Mouse (Mus musculus) intestine, embryonic 15.5 days (tissue): ENCODE measurements around the gene Gpc5. TPM values are rescaled to one million over a fixed set of nuclear protein-coding genes. Genes with fewer than 3 reads are reported as not detected.

Experiments
- ATAC-seq: fragments of 200-750 bp; cut with Nextera tagmentation; 2 replicates; pipeline ENCODE4 v1.8.0; 2017; ENCODE audit warnings: moderate TSS enrichment, moderate library complexity
- H3K27ac ChIP-seq: fragments of 300-500 bp; sonication (generic); 2 replicates; pipeline ENCODE4 v1.5.1; 2015; ENCODE audit warnings: mild to moderate bottlenecking, inconsistent platforms
- H3K27me3 ChIP-seq: fragments of 300-500 bp; sonication (generic); replicated peaks from 2 replicates; pipeline ENCODE4 v1.6.1; 2015; ENCODE audit warnings: inconsistent platforms
- H3K36me3 ChIP-seq: fragments of 300-500 bp; sonication (generic); 2 replicates; pipeline ENCODE4 v1.6.1; 2015; ENCODE audit warnings: inconsistent platforms
- H3K4me1 ChIP-seq: fragments of 300-500 bp; sonication (generic); replicated peaks from 2 replicates; pipeline ENCODE4 v1.6.1; 2015; ENCODE audit warnings: inconsistent platforms
- H3K4me2 ChIP-seq: fragments of 300-500 bp; sonication (generic); replicated peaks from 2 replicates; pipeline ENCODE4 v1.6.1; 2015; ENCODE audit warnings: mild to moderate bottlenecking, inconsistent platforms
- H3K4me3 ChIP-seq: fragments of 300-500 bp; sonication (generic); replicated peaks from 2 replicates; pipeline ENCODE4 v1.5.1; 2015; ENCODE audit warnings: inconsistent platforms
- H3K9ac ChIP-seq: fragments of 300-500 bp; sonication (generic); 2 replicates; pipeline ENCODE4 v1.6.1; 2015; ENCODE audit warnings: inconsistent platforms
- H3K9me3 ChIP-seq: fragments of 300-500 bp; sonication (generic); 2 replicates; pipeline ENCODE4 v1.6.1; 2016; ENCODE audit warnings: inconsistent platforms
- WGBS: fragments of 180-500 bp; shearing (Covaris S2); methylation state at CpG from one replicate; pipeline ENCODE4 v1.1.7; 2015; 5-methylcytosine and 5-hydroxymethylcytosine counted together
- polyA plus RNA-seq: library from polyadenylated mRNA; unstranded; fragments of >200 nt; fragmentation: Nextera tagmentation; extraction: Ambion mirVana; gene quantifications from 2 replicates; pipeline ENCODE4 v1.2.1, GENCODE M21; 2015

The Gpc5 gene
- 0.15 and 0.18 TPM in 2 replicates for polyA plus RNA-seq

DNA sequence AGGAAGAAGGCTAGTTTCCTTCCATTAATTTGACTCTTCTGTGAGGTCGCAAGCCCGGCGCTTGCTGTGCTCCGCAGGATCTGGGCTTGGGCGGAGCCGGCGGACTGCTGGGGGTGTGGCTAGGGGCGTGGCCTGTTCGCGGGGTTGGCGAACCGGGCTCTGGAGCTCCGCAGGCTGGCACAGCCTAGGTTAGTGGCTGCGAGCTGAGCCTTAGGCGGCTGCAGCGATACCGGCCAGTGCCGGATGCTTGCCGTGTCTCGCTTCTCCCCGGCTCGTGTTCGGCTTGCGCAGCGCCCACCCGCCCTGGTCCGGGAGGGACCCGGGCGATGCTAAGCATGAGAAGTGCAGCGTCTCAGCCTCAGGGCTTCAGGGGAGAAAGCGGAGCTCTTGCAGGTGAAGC, at the start of gene Gpc5:
Gpc5 (plus strand) TSS at position 135 of the 400 bp plus-strand sequence.
- under 1% methylated on average over 31 of the region's 31 CpGs for WGBS
- H3K4me1 ChIP-seq: peaks cover 5% of the 10 kb centered on the region; the same call in 1 of the 2 replicates
- H3K27me3 ChIP-seq: peaks cover 24% of the 10 kb centered on the region
- no peak within 1 kb of the TSS for H3K27ac ChIP-seq
- peak within 1 kb of the TSS; percentile 37 for H3K9ac ChIP-seq
- no peaks in the 10 kb centered on the region for H3K9me3 ChIP-seq
- peak within 1 kb of the TSS; percentile 93 for H3K4me2 ChIP-seq
- ATAC-seq: peak; percentile 100
- H3K4me3 ChIP-seq: peak within 1 kb of the TSS; percentile 68
- H3K36me3 ChIP-seq: no peaks in the 10 kb centered on the region

DNA sequence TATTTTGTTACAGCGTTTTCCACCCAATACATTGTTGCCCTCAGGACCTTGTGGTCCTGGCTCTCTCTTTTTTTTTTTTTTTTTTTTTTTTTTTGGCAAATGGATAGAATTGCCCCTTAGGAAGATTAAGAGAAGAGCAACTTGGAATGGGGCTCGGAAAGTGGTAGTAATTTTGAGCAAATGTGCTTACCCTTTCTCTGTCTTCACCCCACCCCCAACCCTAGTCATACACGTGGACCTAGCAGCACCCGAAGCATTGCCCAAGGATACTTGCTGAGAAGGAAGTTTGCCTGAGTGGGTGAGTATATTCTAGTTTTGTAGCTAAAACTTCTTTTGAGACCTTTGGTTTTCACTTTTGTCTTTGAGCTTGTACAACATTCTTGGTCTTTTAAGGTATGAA, 49.4 kb upstream of the Gpc5 start:
- Histone ChIP-seq H3K27ac (no peak overlapping the region), H3K4me3 (peak overlapping the region; percentile 91), H3K27me3 (no peaks in the 10 kb centered on the region), H3K9me3 (no peaks in the 10 kb centered on the region), H3K36me3 (peaks cover 9% of the 10 kb centered on the region), H3K4me2 (peak overlapping the region; percentile 72), H3K9ac (peak overlapping the region; percentile 60), H3K4me1 (0 out of 2 replicates have a peak, but pooled peaks cover 4% of the 10 kb centered on the region)
- WGBS: 0% methylated on average over 4 of the region's 4 CpGs
- no peak for ATAC-seq

DNA sequence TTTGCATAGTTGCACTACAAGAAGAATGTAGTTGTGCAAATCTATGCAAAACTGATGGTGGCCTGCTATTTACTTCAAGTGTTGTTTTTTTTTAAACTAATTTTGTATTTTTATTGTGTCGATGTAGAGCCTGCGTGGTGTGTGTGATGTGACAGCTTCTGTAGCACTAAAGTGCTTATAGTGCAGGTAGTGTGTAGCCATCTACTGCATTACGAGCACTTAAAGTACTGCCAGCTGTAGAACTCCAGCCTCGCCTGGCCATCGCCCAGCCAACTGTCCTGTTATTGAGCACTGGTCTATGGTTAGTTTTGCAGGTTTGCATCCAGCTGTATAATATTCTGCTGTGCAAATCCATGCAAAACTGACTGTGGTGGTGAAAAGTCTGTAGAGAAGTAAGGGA, 48.0 kb upstream of the Gpc5 start:
- peaks cover 9% of the 10 kb centered on the region for H3K36me3 ChIP-seq
- no peaks in the 10 kb centered on the region for H3K27me3 ChIP-seq
- no peaks in the 10 kb centered on the region for H3K9me3 ChIP-seq
- H3K4me2 ChIP-seq: peak overlapping the region; percentile 72; the same call in 1 of the 2 replicates
- no peak overlapping the region for H3K9ac ChIP-seq
- no peak overlapping the region for H3K4me3 ChIP-seq
- 84% methylated on average over 5 of the region's 5 CpGs for WGBS
- H3K4me1 ChIP-seq: 0 out of 2 replicates have a peak, but pooled peaks cover 4% of the 10 kb centered on the region
- ATAC-seq: no peak
- H3K27ac ChIP-seq: no peak overlapping the region

DNA sequence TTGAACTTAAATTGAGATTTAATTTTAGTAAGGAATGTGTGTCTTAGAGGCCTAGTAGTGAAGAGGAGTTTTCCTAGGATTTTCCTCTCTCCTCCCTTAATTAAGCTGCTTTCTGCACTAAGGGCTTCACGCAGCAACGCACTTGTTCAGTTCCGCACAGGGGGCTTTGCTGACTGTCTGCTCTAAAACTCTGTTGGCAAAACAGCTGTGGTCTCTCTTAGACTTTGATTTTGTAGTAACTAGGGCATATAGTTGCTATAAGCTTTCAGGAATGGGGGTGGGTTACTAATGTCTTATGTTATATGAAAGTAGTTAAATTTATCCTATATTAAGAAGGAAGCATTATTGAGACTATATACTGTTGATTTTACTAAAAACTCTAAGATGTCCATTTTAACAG, 46.3 kb upstream of the Gpc5 start:
- no peak overlapping the region for H3K4me3 ChIP-seq
- H3K4me1 ChIP-seq: 0 out of 2 replicates have a peak, but pooled peaks cover 4% of the 10 kb centered on the region
- peaks cover 9% of the 10 kb centered on the region for H3K36me3 ChIP-seq
- H3K9ac ChIP-seq: no peak overlapping the region
- no peak overlapping the region for H3K4me2 ChIP-seq
- no peak overlapping the region for H3K27ac ChIP-seq
- no peak for ATAC-seq
- 95% methylated on average over 3 of the region's 3 CpGs for WGBS
- H3K9me3 ChIP-seq: no peaks in the 10 kb centered on the region
- H3K27me3 ChIP-seq: no peaks in the 10 kb centered on the region

DNA sequence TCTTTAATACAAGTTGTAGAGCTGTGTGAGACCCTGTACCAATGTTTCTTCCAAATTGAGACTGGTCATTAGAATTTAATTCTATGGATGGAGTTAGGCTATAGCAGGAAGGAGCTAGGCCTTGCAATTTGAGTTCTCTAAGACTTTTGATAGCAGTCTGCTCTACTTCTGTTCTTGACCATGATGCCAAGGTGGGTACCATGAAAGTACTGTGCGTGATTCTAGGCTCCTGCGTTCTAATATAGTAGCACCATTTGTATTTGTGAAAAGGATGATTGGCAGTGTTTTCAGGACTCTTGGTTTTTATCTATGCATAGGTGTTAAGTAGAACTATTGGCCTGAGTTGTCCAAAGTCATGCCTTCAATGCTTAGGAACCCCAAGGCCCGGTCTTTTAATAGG, 44.7 kb upstream of the Gpc5 start:
- no peaks in the 10 kb centered on the region for H3K9me3 ChIP-seq
- ATAC-seq: no peak
- no peak overlapping the region for H3K4me2 ChIP-seq
- 88% methylated on average over 3 of the region's 3 CpGs for WGBS
- H3K27me3 ChIP-seq: no peaks in the 10 kb centered on the region
- H3K4me1 ChIP-seq: 0 out of 2 replicates have a peak, but pooled peaks cover 4% of the 10 kb centered on the region
- H3K36me3 ChIP-seq: peaks cover 9% of the 10 kb centered on the region
- no peak overlapping the region for H3K9ac ChIP-seq
- no peak overlapping the region for H3K27ac ChIP-seq
- H3K4me3 ChIP-seq: no peak overlapping the region

DNA sequence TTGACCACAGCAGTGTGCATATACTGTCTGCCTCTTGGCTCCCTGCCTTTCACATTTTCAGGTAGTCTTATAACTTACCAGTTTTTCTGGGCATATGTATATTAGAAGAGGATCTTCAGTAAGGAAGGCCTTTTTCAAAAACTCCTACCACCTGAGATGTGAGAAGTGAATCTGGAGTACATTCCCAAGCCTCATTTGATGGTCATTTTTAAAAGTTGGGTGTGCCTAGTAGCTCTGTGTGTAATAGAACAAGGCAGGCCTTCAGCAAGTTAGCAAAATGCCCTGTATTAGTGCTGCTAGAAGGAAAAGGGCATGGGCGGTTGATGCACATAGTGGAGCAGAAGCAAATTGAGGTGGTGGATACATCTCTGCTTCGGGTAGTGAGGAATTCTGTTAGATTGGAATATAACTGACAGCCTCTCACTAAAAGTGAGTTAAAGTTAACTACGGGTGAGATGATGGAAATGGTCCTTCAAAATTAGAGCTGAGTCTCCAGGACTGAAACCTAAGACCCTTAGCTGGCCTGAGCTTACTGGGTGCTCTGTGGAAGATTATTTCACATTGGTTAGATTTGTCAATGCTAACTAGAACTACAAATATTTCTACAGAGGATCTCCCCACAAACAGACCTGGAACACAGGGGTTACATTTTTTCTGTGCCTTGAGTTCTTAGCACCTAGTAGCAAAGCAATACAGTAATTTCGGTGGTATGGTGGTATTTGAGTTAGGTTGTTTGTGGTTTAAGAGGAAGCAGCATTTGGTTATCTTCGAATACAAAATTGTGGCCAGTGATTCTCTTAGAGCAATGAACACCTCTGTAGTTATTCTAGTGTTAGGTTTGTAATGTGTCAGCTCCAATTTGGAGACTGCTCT, 43.8 kb upstream of the Gpc5 start:
- H3K4me2 ChIP-seq: no peak overlapping the region
- H3K4me3 ChIP-seq: no peak overlapping the region
- H3K9ac ChIP-seq: no peak overlapping the region
- no peaks in the 10 kb centered on the region for H3K27me3 ChIP-seq
- no peak; the same call in 1 of the 2 replicates for ATAC-seq
- no peaks in the 10 kb centered on the region for H3K9me3 ChIP-seq
- H3K4me1 ChIP-seq: 0 out of 2 replicates have a peak, but pooled peaks cover 4% of the 10 kb centered on the region
- peaks cover 9% of the 10 kb centered on the region for H3K36me3 ChIP-seq
- WGBS: 57% methylated on average over 5 of the region's 5 CpGs
- H3K27ac ChIP-seq: no peak overlapping the region

DNA sequence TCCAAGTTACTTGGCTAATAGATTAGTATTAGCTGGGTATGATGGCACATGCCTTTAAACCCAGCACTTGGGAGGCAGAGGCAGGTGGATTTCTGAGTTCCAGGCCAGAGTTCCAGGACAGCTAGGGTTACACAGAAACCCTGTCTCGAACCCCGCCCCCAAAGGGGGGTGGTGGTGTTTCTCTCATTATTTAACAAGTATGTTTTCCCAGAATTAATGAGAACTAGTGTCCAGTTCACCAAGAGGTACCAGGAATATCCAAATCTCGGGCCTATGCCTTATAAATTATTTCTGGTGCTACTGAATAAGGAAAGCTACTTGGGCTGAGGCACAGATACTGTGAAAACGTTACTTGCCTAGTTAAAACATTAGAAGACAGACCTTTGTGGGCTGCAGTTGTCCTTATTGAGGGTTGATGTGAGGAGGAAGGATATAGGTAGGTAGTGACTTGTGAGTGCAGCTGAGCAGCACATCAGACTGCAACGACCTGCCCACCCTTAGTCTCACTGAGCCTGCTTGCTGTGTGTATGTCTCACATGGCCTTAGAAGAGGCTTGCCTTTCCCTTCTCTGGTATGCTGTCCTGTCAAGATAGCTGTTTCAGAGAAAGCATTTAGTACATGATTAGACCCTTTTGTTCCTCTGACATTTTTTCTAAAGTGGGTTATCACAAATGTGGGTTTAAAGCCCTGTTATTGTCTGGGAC, 43.0 kb upstream of the Gpc5 start:
- no peaks in the 10 kb centered on the region for H3K27me3 ChIP-seq
- H3K9ac ChIP-seq: no peak overlapping the region
- no peak overlapping the region for H3K4me3 ChIP-seq
- peaks cover 4% of the 10 kb centered on the region for H3K36me3 ChIP-seq
- 44% methylated on average over 5 of the region's 5 CpGs for WGBS
- H3K4me2 ChIP-seq: no peak overlapping the region
- no peaks in the 10 kb centered on the region for H3K4me1 ChIP-seq
- peak; percentile 50; the same call in 1 of the 2 replicates for ATAC-seq
- no peak overlapping the region for H3K27ac ChIP-seq
- no peaks in the 10 kb centered on the region for H3K9me3 ChIP-seq

DNA sequence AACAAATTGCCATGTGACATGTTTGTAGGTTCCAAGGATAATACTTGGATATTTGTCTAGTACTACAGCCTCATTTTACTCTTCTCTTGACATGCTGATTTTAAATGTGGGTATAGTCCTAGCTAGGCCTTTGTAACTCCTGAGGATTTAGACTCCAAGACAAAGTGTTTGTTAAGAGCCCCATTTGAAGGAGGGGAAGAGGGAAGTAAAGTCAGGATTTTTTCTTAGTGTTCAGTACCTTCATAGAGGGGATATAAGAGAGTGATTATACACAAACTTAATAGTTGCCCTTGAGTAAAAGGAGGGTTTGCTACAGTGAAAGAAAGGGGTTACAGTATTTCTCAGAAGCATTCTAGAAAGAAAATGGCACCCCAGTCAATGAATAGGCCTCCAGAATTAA, 42.2 kb upstream of the Gpc5 start:
- no peaks in the 10 kb centered on the region for H3K9me3 ChIP-seq
- no peak for ATAC-seq
- no peaks in the 10 kb centered on the region for H3K4me1 ChIP-seq
- H3K27ac ChIP-seq: no peak overlapping the region
- H3K9ac ChIP-seq: no peak overlapping the region
- no peaks in the 10 kb centered on the region for H3K27me3 ChIP-seq
- no peak overlapping the region for H3K4me3 ChIP-seq
- no peak overlapping the region for H3K4me2 ChIP-seq
- H3K36me3 ChIP-seq: peaks cover 2% of the 10 kb centered on the region; the same call in 1 of the 2 replicates

DNA sequence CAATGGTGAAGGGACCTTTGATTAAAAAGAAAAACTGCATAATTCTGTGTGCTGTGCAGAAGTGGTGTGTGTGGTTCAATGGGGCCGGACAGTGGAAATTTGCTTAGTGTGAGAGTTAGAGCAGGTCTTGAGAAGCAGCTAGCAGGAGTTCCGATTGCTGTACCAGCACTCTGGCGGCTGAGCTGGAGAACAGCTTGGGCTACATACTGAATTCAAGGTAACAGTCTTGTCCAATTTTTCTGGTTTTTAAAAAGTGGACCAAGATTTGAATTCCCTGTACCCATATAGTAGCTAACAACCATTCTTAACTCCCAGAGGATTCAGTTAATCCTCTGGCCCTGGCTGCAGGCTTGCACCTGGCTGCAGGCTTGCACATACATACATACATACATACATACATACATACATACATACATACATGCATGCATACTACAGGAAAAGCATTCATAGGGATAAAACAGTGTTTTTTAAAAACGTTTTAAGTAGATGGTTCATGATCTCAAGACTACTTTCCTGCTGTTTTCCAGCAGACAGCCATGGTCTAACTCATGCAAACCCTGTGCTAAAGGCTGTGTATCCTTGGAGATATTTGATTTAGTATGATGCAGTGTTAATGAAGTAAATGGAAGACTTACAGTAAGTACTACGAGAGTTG, 40.8 kb upstream of the Gpc5 start:
- no peak for ATAC-seq
- Histone ChIP-seq H3K36me3 (no peaks in the 10 kb centered on the region; the same call in 1 of the 2 replicates), H3K9me3 (no peaks in the 10 kb centered on the region), H3K27me3 (no peaks in the 10 kb centered on the region), H3K4me3 (no peak overlapping the region), H3K27ac (no peak overlapping the region), H3K4me2 (no peak overlapping the region), H3K9ac (no peak overlapping the region), H3K4me1 (no peaks in the 10 kb centered on the region)
- 75% methylated on average over 5 of the region's 5 CpGs for WGBS

DNA sequence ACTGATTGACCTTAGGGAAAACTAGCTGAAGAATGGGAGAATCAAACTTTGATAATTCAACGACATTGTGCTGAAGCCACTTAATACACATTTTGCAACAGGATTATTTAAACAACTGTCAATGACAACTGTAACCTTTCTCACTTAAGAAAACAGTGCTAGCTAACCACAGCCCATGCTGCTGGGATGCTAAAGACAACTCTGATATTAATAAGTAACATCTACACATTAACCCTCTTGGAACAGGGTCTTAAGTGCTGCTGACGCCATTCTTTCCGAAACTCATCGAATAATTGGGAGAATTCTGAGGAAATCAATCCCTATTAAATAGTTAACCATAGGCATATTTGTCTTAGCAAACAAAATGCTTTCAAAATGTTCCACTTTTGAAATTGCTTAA, 39.6 kb upstream of the Gpc5 start:
- Histone ChIP-seq H3K9ac (no peak overlapping the region), H3K4me2 (no peak overlapping the region), H3K4me3 (no peak overlapping the region), H3K27ac (no peak overlapping the region), H3K27me3 (no peaks in the 10 kb centered on the region), H3K36me3 (no peaks in the 10 kb centered on the region), H3K9me3 (no peaks in the 10 kb centered on the region), H3K4me1 (no peaks in the 10 kb centered on the region)
- ATAC-seq: no peak
- 79% methylated on average over 4 of the region's 4 CpGs for WGBS

DNA sequence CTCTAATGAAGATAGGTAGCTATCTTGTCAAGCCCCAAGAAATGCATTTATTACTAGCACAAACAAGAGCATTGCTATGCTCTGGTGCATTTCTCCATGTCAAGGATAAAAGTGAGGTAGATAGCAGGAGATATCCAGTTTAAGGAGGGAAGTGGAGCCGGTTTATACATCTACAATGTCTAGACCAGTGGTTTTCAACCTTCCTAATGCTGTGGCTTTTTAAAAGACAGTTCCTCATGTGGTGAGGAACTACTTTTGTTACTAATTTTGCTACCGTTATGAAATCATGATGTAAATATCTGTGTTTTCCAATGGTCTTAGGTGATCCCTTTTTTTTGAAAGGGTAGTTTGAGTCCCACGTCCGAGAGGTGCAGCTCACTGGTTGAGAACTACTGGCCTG, 37.8 kb upstream of the Gpc5 start:
- H3K9ac ChIP-seq: no peak overlapping the region
- ATAC-seq: no peak
- H3K4me2 ChIP-seq: no peak overlapping the region
- H3K9me3 ChIP-seq: no peaks in the 10 kb centered on the region
- 89% methylated on average over 4 of the region's 4 CpGs for WGBS
- H3K4me1 ChIP-seq: no peaks in the 10 kb centered on the region
- no peaks in the 10 kb centered on the region for H3K27me3 ChIP-seq
- no peaks in the 10 kb centered on the region for H3K36me3 ChIP-seq
- no peak overlapping the region for H3K4me3 ChIP-seq
- no peak overlapping the region for H3K27ac ChIP-seq

DNA sequence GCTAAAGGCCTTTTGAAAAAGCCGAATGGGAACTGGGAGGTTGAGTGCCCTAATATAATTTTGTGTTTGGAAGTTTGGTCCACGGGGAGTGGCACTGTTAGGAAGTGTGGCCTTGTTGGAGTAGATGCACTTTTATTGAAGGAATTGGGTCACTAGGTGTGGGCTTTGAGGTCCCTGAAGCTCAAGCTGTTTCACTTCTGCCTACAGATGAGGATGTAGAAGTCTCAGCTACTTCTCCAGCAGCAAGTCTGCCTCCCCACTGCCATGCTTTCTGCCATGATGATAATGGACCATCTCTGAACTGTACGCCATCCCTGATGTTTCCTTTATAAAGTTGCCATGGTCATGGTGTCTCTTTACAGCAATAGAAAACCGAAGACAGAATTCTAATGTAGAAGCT, 34.5 kb upstream of the Gpc5 start:
- ATAC-seq: no peak
- Histone ChIP-seq H3K4me2 (no peak overlapping the region), H3K9me3 (no peaks in the 10 kb centered on the region), H3K27me3 (no peaks in the 10 kb centered on the region), H3K4me3 (no peak overlapping the region), H3K27ac (no peak overlapping the region), H3K36me3 (no peaks in the 10 kb centered on the region), H3K4me1 (no peaks in the 10 kb centered on the region), H3K9ac (no peak overlapping the region)
- WGBS: 77% methylated on average over 4 of the region's 4 CpGs
